ENCODE assay signal across 9 mouse cellular contexts in the genomic region with DNA sequence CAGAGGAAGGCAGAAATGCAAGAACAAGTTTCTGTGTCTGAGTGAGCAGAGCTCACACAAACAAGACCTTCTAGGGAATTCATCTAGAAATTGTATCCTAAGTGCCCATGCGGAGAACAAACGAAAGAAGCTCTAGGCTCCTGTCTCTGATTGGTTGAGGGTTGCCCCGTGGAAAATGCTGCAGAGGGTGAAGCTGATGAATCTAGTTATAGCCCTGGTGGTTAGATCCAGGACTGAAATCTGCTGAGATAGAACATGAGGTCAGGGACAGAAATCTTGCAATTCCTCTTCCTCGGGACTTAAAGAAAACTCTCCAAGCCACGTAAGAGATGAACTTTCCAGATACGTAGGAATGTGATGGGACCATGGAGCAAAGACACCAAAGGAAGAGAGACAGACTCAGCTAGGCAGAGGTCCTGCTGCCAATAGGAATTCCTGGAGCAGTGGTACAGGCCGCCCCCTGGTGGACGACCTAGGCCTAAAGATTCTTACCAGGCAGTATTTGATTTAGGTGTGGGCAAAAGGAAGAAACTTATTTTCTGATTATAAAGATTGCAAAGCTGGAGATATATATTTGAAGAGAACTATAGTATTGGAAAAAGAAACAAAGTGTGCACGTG. TPM values are rescaled to one million over a fixed set of nuclear protein-coding genes. Genes with fewer than 3 reads are reported as not detected.
DNase-seq lines count a peak whose midpoint lies in the region; ATAC-seq and TF ChIP-seq lines count a peak whose summit lies in the region.
"Had no signal": no experiment of that assay in that cellular context is flagged by ENCODE, and none has a peak within 500 bp of the region (broad histone marks: within the 10 kb centered on the region; RNA-seq: fewer than 3 reads in every experiment).

No protein-coding gene starts in this region.

- no peaks in the 10 kb centered on the region for H3K27me3 ChIP-seq in kidney, adult 2 months (replicated peaks; ENCODE audit: control insufficient read depth, insufficient read depth, low read length)
- no peaks in the 10 kb centered on the region for H3K27me3 ChIP-seq in kidney, embryonic 14.5 days (ENCODE audit: control insufficient read depth, insufficient read depth, low read length)
- no peaks in the 10 kb centered on the region for H3K27me3 ChIP-seq in intestine, embryonic 16.5 days (replicated peaks; ENCODE audit: control insufficient read depth, insufficient read depth, low read length)
- H3K27me3 ChIP-seq in limb, embryonic 14.5 days (ENCODE audit: control insufficient read depth, insufficient read depth, low read length) = no peaks in the 10 kb centered on the region

- H3K9me3 ChIP-seq in kidney, embryonic 14.5 days (ENCODE audit: control insufficient read depth, low read length) = no peaks in the 10 kb centered on the region
- no peaks in the 10 kb centered on the region for H3K9me3 ChIP-seq in intestine, embryonic 16.5 days (ENCODE audit: control insufficient read depth, low read length)
- H3K9me3 ChIP-seq in limb, embryonic 14.5 days (ENCODE audit: control insufficient read depth, low read length) = no peaks in the 10 kb centered on the region

- no peaks in the 10 kb centered on the region for H3K36me3 ChIP-seq in kidney, adult 2 months (ENCODE audit: control insufficient read depth, insufficient read depth, low read length)
- no peaks in the 10 kb centered on the region for H3K36me3 ChIP-seq in kidney, embryonic 14.5 days (ENCODE audit: control insufficient read depth, insufficient read depth, low read length)
- H3K36me3 ChIP-seq in intestine, embryonic 16.5 days (ENCODE audit: control insufficient read depth, insufficient read depth, low read length) = no peaks in the 10 kb centered on the region
- H3K36me3 ChIP-seq in limb, embryonic 14.5 days (ENCODE audit: control insufficient read depth, insufficient read depth, low read length) = no peaks in the 10 kb centered on the region

- TF ChIP-seq POLR2A in kidney, adult 2 months (IDR thresholded peaks at IDR 0.05; ENCODE audit: low read depth, low read length) = no peak
- TF ChIP-seq POLR2A in limb, embryonic 14.5 days (IDR thresholded peaks at IDR 0.05; ENCODE audit: borderline replicate concordance, extremely low read depth, insufficient read depth, insufficient read length) = no peak

- 20% methylated on average over 9 of the region's 9 CpGs for WGBS in kidney, adult 2 months
- 24% methylated on average over 9 of the region's 9 CpGs for WGBS in kidney, embryonic 14.5 days
- 18% methylated on average over 9 of the region's 9 CpGs for WGBS in intestine, embryonic 16.5 days
- 26% methylated on average over 9 of the region's 9 CpGs for WGBS in limb, embryonic 14.5 days

- peak; percentile 77 for DNase-seq in kidney, adult 2 months
- peak; percentile 44 for DNase-seq in c-Kit-positive CD71-negative TER-119-negative erythroid progenitor cells, embryonic 14.5 days (ENCODE audit: low read depth)
- DNase-seq in forelimb bud, embryonic 11.5 days (ENCODE audit: low read depth, low spot score) = peak; percentile 56
- DNase-seq in limb, embryonic 14.5 days (ENCODE audit: low spot score) = peak; percentile 77
- peak; percentile 78 for DNase-seq in ovary, postnatal 14 days (ENCODE audit: low spot score)
- peak; percentile 31 to 72 for DNase-seq in thymus, postnatal 10 days (ENCODE audit: low spot score in 2 of 2)

- no peak for ATAC-seq in kidney, embryonic 14.5 days (ENCODE audit: low FRiP score, low TSS enrichment)
- ATAC-seq in intestine, embryonic 16.5 days = peak; percentile 45; the same call in 1 of the 2 replicates
- no peak for ATAC-seq in limb, embryonic 14.5 days (ENCODE audit: low FRiP score, low read depth)

- no peaks in the 10 kb centered on the region for H3K4me1 ChIP-seq in kidney, adult 2 months (ENCODE audit: control insufficient read depth, insufficient read depth, low read length)
- H3K4me1 ChIP-seq in kidney, embryonic 14.5 days (ENCODE audit: control insufficient read depth, insufficient read depth, low read length) = 0 out of 2 replicates have a peak, but pooled peaks cover 3% of the 10 kb centered on the region
- H3K4me1 ChIP-seq in intestine, embryonic 16.5 days (ENCODE audit: control insufficient read depth, insufficient read depth, low read length) = no peaks in the 10 kb centered on the region
- H3K4me1 ChIP-seq in limb, embryonic 14.5 days (ENCODE audit: control insufficient read depth, insufficient read depth, low read length) = no peaks in the 10 kb centered on the region

- no peak overlapping the region for H3K27ac ChIP-seq in kidney, adult 2 months (ENCODE audit: insufficient read depth, low read depth, low read length)
- H3K27ac ChIP-seq in kidney, embryonic 14.5 days (ENCODE audit: low read depth, low read length) = no peak overlapping the region
- no peak overlapping the region for H3K27ac ChIP-seq in intestine, embryonic 16.5 days (ENCODE audit: low read length)
- H3K27ac ChIP-seq in limb, embryonic 14.5 days (replicated peaks; ENCODE audit: low read depth, low read length) = no peak overlapping the region

- peak; percentile 88 for TF ChIP-seq CTCF in kidney, adult 2 months (conservative IDR thresholded peaks at IDR 0.05; ENCODE audit: insufficient read depth, insufficient read length, low read depth, low read length)

- no peak overlapping the region for H3K4me3 ChIP-seq in kidney, adult 2 months (ENCODE audit: insufficient read depth, low read depth, low read length)
- no peak overlapping the region for H3K4me3 ChIP-seq in kidney, embryonic 14.5 days (ENCODE audit: low read length)
- no peak overlapping the region for H3K4me3 ChIP-seq in intestine, embryonic 16.5 days (ENCODE audit: low read length)
- H3K4me3 ChIP-seq in limb, embryonic 14.5 days (replicated peaks; ENCODE audit: low read length) = no peak overlapping the region
- H3K4me3 ChIP-seq: erythroblast, embryonic 14.5 days had no signal

- H3K4me2 ChIP-seq in kidney, embryonic 14.5 days (replicated peaks; ENCODE audit: low read depth, low read length) = no peak overlapping the region
- H3K4me2 ChIP-seq in intestine, embryonic 16.5 days (ENCODE audit: low read depth, low read length) = no peak overlapping the region
- no peak overlapping the region for H3K4me2 ChIP-seq in limb, embryonic 14.5 days (replicated peaks; ENCODE audit: low read depth, low read length, severe bottlenecking)

- H3K9ac ChIP-seq in kidney, embryonic 14.5 days (ENCODE audit: low read depth, low read length) = no peak overlapping the region
- no peak overlapping the region for H3K9ac ChIP-seq in intestine, embryonic 16.5 days (ENCODE audit: low read depth, low read length)
- no peak overlapping the region for H3K9ac ChIP-seq in limb, embryonic 14.5 days (ENCODE audit: low read depth, low read length, severe bottlenecking)

RNA-seq across cellular contexts. Expression of a gene that starts 2.8 kb away (rescaled TPM):
- 0.10 and 0.58 TPM in 2 replicates for polyA plus RNA-seq in kidney, adult 2 months (2012; rRNA removed)
- polyA plus RNA-seq in kidney, embryonic 14.5 days (2014; fragmentation: Nextera tagmentation; extraction: Ambion mirVana) = 0.13 TPM in 1 of 2 replicates, not detected in the other
- polyA plus RNA-seq in intestine, embryonic 16.5 days (2015; fragmentation: Nextera tagmentation; extraction: Ambion mirVana) = 8.5 and 8.7 TPM in 2 replicates
- 0.12 and 0.19 TPM in 2 replicates for polyA plus RNA-seq in limb, embryonic 14.5 days (2012; rRNA removed)
- polyA plus RNA-seq in limb, embryonic 14.5 days (2014; fragmentation: Nextera tagmentation; extraction: Ambion mirVana) = 0.26 TPM in 1 of 2 replicates, not detected in the other
- polyA plus RNA-seq: erythroblast, embryonic 14.5 days had no signal

RNA-seq across cellular contexts. Expression of a gene that starts 46.9 kb away (rescaled TPM):
- polyA plus RNA-seq in kidney, adult 2 months (2012; rRNA removed) = 9.2 and 11.0 TPM in 2 replicates
- 48.9 and 74.7 TPM in 2 replicates for polyA plus RNA-seq in kidney, embryonic 14.5 days (2014; fragmentation: Nextera tagmentation; extraction: Ambion mirVana)
- polyA plus RNA-seq in intestine, embryonic 16.5 days (2015; fragmentation: Nextera tagmentation; extraction: Ambion mirVana) = 43.8 and 46.1 TPM in 2 replicates
- 23.5 and 24.2 TPM in 2 replicates for polyA plus RNA-seq in limb, embryonic 14.5 days (2012; rRNA removed)
- 43.1 and 43.8 TPM in 2 replicates for polyA plus RNA-seq in limb, embryonic 14.5 days (2014; fragmentation: Nextera tagmentation; extraction: Ambion mirVana)
